Mouse (Mus musculus) lung, postnatal 0 days (tissue): ENCODE results near the gene Cd200r4.

Experiments
- CTCF ChIP-seq: IDR thresholded peaks from 2 replicates; pipeline ENCODE4 v1.5.1; 2016; ENCODE audit warnings: antibody characterized with exemption, mild to moderate bottlenecking
- EP300 ChIP-seq: IDR thresholded peaks from 2 replicates; pipeline ENCODE4 v1.6.1; 2016; ENCODE audit warnings: antibody characterized with exemption, mild to moderate bottlenecking, control low read depth

DNA sequence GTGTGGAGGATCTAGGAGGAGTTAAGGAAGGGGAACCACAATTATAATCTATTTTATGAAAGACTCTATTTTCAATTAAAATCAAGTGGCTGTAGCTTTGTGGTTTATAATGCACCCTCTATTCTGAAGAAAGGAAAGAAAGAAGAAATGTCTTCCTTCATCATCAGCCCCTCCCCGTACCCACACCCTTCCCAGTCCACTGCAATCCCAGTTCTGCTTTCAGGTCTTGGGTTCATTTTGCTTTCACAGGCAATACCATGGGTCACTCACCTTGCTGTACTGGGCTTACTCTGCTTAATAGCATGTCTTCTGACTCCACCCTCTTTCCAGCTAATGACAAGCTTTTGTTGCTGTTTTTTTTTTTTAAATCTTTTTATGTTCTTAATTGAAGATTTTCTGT lies 24.6 kb upstream of the Cd200r4 start:
- no peak for TF ChIP-seq CTCF
- TF ChIP-seq EP300, result no peak
